Mouse (Mus musculus) thymus, postnatal 10 days (tissue): Measurements from ENCODE around the gene Tec.

ENCODE experiments used
- DNase-seq, 2 experiments: peaks; one replicate each; pipeline ENCODE4 v3.0.0; 2021; ENCODE audit warnings: low spot score in 2 of 2

Gene Tec

DNA sequence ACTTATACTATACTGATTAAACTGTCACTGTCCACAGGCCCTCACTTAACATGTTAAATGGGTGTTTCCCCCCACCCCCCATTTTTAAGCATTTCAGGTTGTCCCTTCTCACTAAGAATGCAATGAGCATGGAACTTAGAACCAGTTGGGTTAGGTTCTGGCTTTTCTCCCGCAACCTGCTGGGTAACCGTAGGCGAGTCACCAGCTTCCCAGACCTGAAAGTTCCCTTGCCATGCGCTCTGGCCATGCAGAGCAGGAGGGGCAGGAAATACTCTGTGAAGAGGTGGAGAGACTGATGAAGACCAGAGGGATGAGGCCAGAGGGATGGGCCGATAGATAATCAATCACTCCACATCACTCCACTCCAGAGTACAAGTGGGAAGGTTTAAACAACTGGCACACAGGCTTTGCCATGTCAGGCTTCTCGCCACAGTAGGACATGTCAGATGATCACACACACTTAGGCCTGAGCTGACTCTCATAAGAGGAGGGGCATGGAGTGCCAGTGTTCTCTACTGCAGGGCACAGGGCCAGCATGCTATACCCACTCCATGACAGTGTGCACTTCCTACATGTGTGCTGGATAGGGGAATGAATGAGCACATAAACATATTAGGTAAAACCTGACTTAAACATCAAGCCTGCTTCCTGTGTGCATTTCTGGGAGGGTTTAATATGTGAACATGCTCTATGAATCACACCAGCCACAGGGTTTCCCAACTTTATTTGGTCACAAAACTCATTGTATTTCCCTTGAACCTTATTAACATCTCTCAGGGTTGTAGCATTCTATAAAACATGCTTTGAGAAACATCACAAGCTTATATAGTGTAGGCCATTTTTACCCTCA, 13.9 kb downstream of the Tec start:
- DNase-seq = no peak

DNA sequence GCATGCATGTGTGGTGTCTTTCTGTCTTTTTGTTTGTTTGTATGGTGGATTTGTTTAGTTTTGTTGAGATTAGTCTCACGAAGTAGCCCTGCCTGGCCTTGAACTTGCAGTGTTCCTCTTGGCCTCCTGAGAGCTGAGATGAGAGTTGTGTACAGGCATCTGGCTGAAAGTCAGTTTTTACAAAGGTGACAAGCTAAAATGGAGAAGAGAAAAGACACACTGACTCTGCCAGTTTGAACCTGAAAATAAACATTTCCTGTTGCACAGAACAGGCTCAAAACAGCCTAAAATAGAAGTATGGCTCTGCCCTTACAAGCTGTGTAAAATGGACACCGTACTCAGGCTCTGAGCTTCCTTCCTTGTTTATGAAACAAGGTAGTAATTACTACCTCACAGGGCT, 14.9 kb downstream of the Tec start:
- DNase-seq = no peak

- DNase-seq = no peak
These were observed 15.8 kb downstream of the Tec start for GRCm38 (mm10) chr5:72852301-72852995.

DNA sequence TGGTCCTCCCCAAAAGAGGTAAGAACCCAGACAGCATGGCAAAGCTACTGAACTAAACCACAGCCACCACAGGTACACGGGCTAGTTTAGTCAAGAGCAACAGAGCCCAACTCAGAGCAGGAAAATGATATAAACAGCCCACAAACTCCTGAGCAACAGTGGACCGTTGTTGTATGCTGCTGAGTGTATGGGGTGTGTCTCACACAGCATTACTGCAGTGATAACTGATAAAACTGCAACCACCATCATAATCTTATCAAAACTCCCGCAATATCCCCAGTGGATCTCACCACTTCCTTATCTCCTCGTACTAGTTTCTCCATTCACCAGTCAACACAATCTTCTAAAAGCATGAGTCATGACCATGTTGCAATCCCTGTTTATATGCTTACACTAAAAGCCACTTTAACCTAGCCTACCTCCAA, 16.6 kb downstream of the Tec start:
- no peak for DNase-seq

DNA sequence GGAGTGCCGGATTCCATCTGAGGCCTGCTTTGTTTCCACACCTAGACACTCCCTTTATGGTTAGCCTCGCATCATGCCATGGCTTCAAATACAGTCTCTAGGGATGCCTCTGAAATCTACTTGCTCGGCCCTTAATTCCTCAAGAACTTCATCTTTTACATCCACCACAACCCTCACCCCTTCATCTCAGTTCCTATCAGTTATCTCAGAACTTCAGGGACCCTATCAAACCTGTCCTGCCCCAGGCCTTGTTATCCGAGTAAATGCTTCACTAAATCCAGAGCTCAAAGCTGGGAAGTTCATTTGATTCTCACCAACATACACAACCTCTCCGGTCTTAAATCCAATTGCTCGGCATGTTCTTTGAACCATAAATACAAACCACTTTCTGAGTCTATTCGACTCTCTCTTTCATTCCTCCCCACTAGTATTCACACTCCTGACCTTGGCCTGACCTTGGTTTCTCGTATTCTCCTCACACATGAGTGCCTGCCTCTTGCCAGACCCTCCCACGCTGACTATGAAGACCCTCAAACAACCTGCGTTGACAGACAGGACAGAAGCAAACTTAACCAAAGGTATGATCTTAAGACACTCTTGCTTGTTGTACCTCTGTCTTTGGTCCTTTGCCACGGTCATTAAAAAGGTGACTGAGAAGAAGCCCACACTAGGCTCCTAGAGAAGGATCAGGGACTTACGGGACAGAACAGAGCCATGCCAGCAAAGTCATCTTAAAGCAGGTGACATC, 17.2 kb downstream of the Tec start:
- no peak for DNase-seq

DNA sequence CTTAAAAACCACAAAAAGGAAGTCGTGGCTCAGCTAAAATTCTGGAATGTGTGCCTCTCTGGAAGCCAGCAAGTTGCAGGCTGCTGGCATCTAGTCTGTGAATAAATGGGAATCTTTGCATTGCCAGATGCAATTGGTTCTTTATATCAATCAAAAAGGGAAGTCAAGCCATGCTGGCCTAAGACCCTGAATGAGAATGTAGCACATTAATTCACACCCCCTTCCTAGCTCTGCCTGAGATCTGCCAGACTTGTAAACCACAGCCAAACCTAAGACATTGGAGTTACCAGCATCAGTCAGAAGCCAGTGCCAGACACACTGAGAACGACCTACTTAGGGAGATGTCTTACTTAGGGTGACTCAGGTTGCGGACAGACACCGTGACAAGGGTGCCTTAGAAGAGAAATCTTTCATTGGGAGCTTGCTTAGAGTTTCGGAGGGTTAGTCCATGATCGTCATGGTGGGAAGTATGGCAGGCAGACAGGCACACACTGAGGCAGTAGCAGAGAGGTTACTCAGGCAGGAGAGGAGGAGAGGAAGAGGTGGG, 19.3 kb downstream of the Tec start:
- DNase-seq = no peak

DNA sequence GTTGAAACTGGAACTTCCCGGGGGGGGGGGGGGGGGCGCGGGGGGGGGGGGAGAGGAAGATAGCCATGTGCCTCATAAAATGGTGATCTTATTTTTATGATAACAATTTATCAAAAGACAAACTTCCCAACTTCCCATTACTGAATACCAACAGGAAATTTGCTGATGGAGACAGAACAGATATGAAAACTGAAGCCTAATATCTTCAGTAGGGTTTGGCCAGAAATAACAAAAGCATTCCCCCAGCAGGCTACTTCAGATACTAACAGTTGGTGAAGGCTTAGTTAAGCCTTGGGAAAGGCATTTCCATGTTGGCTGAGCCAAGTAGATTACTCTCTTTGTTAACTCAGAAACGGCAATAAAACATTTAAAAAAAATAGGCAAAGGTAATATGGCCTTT, 21.6 kb downstream of the Tec start:
- no peak for DNase-seq

DNA sequence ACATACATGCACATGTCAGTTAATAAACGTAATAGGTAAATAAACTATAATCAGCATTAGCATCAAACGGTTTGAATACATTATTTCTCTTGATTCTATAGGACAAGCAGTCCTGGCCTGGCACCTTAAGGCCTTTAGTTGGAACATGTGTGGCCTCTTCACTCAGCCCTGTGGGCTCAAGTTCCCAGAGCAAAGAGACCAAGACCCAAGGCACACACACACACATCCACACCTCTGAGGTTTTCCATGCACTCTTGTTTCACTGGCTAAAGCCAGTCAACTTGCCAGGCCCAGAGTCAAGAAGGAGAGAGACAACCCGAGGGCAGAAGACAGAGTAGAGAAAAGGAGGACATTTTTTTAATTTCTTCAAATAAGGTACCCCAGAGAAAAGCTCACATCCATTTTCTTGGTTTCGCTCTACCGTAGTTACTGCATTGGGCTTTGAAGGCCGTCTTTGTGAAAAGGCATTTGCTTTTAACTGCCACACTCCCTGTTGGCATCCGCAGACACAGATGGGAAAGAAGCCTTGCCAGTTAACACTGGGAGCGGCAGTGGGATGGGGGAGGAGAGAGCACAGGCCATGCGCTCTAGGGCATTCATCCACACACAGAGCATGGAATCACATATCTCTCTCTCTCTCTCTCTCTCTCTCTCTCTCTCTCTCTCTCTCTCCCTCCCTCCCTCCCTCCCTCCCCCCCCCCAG, 22.2 kb downstream of the Tec start:
- DNase-seq = no peak

DNA sequence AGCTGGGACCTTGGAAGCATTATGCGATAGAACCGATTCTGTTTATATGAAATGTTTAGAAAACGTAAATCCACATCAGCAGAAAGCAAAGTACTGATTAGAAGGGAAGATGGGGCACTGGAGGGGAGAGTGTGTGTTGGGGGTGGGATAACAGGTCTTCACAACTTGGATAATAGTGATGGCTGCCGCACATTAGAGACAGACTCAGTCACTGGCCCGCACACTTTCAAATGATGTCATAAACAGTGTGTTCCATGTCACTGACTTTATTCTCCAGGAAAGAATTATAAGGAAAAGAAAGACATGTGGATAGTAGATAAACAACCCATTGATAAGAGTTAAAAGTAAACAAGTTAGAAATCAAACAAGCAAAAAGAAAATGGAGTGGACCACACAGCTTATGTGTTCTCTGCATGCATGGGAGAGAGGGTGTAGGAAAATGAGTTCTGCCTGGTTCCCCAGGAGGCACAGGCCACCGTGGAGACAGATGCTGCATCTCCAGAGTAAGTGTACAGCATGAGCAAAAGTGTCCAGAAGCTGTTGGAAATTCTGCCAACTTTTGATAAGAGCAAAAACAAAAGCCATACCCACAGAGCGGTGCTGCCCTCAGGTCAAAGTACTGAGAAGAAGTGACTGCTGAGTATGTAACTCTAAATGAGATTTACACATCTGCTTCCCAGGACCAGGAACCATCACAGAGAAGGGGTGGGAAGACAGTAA, 23.3 kb downstream of the Tec start:
- no peak for DNase-seq

- no peak for DNase-seq
These were observed 24.0 kb downstream of the Tec start for GRCm38 (mm10) chr5:72844294-72844693.

- DNase-seq = no peak
These were observed 28.6 kb downstream of the Tec start for GRCm38 (mm10) chr5:72839655-72840054.

DNA sequence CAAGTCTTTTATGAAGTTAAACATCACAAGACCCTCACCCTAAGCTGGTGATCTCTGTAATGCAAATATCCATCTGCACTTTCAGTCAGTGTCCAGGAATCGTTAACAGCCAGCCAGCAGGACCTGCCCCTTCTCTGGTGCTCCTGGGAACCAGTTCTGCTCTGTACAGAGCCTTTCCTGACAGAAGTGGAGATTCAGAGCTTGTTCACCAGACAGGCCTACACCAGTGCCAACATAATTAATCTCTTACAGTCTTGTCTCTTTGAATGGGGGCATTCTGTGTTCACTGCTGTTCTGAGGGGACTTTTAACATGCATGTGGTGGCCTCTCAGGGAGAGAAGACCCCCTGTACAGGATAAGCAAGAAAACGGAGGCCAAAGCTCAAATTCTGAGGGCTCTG, 29.3 kb downstream of the Tec start:
- DNase-seq = no peak

GRCm38 (mm10) chr5:72835656-72836055, 32.6 kb downstream of the Tec start:
- DNase-seq = no peak

- DNase-seq = no peak
These were observed 35.1 kb downstream of the Tec start for GRCm38 (mm10) chr5:72832904-72833765.

DNA sequence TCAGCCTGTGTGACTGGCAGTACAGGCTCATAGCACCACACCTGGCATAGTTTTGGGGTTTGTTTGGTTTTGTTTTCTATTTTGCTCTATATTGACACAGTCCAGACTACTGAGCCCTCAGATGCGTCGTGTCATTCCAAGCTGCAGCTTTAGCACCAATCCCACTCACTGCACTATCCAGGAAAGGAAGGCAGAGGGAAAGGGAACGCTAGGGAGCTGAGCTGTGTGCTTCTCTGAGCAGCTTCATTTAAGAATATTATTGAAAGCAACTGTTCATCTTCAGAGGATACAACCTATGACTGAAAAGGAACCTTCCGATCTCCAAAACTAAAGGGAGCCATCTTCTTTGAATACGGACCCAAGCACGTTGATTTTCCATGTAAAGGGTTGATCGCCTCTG, 36.1 kb downstream of the Tec start:
- no peak for DNase-seq

DNA sequence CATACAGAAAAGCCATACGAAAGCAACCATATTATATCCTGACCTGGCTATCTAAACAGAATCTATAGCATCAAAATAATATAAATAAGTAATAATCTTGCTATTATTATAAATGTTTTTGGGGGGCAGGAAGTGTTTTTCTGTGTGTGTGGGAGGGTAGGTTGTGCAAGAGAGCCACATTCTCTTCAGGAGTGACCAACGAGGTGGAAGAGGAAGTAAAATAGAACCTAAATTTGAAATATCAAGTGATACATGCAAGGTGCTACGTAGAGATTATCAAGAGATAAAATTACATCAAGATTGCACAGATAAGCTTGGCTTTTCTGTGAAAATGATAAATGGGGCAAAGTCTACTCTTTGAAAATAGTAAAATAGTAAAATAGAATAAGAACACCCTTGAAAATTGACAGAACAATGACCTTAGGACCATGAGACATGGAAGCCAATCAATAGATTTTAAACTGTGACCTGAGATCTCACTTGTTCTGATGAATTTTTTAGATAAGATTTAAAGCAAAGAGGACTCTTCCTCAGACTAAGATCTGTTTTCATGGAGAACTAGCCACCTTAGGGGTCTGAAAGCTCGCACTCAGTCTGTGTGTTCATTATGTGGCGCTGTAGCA, 37.2 kb downstream of the Tec start:
- DNase-seq = no peak

DNA sequence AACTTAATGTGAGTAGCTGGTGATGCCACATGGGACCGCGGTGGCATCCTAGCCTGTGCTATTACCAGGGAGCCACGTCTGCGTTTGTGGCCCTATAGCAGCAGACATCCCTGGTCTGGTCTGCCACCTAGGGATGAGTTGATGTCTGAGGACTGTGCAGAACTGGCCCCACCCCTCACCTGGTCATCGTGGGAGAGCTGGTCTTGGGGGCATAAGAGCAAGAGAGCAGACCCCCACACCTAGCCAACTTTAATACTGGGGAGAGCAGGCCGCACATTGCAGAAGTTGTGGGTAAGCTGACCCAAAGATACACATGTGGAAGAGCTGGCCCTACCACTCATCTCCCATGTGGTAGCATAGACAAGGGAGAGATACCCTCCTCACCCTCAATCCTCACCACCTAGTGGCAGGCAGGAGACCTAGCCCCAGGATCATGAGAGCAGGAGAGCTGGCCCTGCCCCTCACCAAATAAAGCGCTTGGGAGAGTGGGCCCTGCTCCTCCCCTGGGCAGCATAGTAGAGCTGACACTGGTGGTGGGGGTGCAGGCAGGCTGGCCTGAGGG, 38.7 kb downstream of the Tec start:
- no peak for DNase-seq

DNA sequence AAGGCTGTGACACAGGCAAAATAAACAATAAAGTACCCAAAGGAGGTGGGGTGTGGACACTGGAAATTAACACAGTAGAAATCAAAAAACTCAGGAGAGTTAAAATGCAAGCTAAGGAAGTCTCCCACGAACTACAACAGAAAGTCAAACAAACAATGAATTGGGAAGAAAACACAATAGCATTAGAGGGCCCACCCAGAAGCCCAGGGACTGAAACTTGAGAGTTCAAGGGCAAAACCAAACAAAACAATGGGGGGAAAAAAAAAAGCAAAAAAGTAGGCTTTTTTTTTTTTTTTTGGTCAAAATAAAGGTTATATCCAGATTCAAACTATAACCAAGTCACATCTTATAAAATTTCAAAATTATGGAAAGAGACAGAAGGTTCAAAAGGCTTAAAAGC, 39.9 kb downstream of the Tec start:
- DNase-seq = no peak

DNA sequence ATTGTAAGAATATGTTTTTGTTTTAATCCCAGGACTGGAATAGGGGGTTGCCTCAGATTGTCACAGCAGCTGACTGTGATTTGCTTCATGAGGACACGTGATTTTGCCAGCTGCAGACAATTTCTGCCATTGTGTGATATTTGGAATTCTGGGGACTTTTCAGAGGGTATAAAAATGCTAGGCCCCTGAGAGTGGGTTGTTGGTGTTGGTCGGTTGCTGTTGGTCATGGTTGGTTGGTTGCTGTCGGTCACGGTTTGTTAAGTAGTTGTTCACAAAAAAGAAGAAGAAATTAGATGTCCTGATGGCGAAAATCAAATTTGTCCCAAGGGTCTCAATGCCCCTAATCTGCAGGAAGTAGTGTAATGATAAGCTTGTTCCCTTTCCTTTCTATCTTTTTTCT, 40.8 kb downstream of the Tec start:
- no peak for DNase-seq
